Mouse (Mus musculus) heart, adult 9 months (tissue): Measurements from ENCODE around the gene Arhgap42.

ENCODE experiments used
- DNase-seq, 2 experiments: peaks; one replicate each; pipeline ENCODE4 v3.0.0; 2022; ENCODE audit warnings: low spot score in 2 of 2

Gene Arhgap42

DNA sequence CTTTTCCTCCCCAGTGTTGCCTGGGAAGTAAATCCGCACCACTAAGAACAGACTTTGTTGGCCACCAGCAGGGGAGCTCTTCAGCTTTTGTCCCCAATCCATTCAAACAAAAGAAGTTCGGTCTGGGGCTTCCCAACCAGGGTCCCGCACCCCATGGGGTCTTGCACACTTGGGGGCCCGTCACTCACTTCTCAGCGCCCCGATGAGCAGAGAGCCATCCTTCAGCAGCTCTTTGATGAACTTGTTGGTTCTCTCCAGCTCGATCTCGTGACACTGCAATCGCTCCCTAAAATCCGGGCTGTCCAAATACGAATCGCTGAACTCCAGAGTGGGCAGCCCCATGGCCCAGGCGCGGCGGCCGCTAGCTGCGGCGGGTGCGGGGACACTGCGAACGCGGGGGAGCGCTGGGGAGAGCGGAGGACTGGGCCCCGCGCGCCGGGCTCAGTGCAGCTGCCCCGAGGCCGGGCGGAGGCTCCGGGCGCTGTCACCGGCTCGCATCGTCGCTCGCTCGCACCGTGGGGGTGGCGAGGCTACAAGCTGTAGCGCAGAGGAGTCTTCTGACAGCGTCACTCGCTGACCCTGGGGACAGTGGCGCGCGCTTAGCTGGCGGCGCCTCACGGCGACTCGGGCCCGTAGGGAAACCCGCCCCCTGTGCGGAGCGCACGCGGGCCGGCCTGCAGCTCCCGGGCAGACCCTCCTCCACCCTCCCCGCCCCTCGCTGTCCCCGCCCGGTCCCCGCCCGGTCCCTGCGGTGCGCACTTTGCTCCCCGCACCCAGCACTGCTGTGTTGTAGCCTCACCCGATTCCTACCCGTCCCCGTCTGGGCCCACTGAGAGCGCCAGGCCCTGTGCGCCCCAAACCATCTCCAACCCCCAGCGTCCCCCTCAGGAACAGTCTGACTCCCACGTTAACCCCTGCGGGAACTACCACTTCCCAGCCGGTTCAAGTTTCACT, at the start of gene Arhgap42:
Gene Arhgap42 (minus strand): TSS at position 664 of the 954 bp plus-strand sequence.
- DNase-seq = peak; percentile 71 to 78

DNA sequence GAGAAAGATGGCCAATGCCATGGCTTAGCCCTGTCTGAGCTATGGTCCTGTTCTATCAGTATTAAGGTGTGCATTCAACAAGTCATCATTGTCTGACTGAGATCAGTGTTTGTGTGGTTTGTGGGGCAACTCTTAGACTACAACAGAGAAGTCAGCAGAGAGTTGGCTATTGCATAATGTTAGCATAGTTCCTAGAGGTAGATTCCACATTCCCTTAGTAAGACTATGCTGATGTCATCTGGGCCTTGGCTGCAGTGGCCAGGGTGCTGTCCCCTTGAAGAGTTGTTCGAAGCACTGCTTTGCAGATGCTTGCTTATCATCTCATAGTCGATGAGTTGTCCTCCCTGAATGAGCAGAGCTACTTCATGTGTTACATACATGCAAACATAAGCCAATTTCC, 49.2 kb upstream of the Arhgap42 start:
- DNase-seq = no peak

DNA sequence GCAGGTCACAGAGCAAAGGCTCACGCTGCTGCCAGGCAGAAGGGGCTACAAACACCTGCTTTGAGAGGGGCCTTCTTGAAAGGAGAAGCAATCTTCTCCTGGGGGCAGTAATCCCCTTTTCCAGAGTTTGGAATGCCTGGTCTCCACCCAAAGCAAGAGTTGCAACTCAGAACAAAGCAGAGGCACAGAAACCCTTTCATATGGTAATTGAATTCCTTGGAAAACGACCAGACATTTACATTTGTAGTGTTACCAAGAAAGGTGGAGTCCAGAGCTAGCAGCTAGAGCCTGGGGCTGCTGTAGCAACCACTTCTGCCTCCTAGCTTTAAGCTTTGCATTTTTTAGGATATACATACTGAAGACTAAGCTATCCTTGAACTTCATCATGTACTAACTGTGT, 30.4 kb upstream of the Arhgap42 start:
- DNase-seq = no peak

DNA sequence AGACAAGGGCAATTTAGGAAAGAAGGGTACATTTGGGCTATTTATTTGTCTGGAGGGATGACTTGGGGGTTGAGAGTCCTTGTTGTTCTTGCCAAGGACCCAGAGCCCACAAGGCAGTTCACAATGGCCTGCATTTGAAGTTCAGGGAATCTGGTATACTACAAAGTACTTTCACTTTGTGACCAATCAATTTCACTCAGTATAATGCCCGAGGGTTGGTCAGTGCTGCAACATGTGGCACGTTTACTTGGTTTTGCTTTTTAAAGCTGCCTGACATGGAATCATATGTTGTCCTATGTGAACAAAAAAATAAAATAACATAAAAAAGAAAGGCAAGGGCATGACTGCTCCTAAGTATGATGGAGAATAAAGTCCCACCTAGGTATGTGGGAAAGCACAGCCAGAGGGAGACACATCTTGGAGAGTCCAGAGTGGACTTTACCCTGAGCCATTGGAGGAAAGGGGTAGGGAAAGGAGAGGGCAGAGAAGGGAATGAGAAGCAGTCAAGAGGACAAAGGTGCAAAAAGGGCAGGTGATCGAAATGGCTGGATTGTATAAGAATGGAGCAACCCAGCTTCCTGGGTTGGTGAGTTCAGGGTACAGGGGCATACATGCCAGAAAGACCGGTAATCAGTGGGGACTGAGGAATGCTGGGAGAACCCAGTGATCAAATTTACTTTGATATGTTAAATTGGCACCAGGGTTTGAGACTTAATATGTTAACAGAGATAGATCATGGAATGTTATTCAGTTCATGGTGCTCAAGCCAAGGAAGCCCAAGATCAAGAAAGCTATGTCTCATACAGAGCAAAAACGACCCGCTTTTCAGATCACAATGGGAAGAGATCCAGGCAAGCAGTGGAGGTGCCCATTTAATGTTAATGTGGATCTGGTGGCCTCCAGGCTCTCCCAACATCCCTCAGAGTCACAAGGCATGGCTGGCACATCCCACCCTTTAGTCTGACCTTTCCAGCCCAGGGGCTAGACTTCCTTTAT, 29.0 kb upstream of the Arhgap42 start:
- no peak for DNase-seq

DNA sequence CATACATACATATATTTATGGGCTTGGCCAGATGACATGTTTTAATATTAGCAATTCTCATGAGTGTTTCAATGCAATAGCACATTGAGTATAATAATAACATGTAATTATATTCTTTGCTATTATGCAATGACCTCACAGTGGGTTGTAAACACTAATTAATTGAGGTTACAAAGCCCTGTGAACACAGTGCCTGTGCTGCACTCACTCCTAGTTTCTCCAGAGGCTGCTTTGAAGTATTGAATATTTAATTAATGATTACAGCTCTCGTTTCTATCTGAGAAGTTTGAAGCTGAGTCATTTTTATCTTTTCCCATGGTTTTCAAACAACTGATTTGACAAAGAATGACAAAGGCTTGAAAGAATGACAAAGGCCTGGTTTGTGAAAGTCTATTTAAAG, 24.6 kb upstream of the Arhgap42 start:
- no peak for DNase-seq

DNA sequence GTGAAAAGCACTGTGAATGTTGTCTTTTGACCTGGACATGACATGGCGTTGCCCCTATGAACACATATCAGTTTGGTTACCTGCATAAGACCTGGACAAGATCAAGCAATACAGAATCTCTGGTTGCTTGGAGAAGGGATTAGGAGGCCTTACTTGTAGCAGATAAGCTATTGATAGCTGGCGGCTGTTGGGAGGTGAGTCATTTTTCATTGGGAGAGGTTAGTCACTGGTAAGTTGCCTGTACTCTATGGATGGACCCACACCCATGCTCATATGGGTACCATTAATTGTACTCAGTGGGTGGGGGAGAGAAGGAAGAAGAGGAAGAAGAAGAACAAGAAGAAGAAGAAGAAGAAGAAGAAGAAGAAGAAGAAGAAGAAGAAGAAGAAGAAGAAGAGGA, 23.6 kb upstream of the Arhgap42 start:
- no peak for DNase-seq

DNA sequence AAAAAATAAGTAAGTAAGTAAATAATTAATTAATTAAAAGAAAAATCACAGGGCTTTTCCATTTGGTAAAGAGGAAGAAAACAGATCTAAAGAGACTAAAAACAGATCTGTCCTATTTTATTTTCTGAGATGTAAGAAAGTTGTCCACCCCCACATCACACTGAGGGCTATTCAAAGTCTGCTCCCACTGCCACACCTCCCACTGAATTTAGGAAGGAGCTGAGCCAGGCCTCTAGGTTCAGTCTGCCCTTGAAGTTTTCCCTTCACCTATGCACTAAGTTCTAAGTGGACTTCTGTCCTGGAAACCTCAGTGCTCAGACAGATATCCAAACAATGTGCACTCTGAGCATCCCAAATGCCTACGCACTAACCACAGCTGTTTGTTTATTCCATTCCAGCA, 15.9 kb upstream of the Arhgap42 start:
- DNase-seq = no peak

DNA sequence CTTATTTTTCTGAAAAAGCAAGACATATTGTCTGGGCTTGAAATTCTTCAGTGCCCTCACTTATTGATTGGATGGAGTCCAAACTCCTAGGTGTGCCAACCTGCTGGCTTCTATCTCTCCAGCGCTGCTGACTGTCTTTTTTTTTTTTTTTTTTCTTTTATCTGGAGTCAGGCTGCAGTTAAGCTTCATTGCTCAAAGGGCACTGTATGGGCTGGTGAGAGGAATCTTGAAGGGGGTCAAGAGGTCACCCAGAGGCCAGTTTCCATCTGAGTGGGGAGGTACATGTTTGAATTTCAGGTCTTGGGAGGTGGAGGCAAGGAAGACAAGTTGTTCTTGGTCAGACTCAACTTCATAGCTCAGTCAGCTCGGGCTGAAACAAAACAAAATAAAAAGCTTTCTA, 9.6 kb upstream of the Arhgap42 start:
- no peak for DNase-seq

DNA sequence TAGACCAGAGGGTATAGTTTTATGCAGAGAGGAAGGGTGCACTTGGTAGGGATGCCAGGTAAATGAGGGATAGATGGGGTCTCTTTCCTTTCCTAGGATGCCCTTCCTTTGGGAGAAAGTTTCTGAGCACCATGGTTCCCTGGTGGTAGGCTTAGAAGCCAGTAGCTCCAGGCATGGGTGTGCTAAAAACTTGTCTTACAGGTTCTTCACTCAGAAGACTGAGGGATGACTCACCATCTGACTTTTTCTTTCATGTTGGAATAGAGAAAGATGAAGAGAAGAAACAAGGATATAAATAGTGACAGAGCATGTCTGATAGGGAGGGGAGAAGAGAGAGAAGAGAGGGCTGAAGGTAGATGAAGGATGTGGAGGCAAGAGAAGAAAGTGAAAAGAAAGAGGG, 7.1 kb upstream of the Arhgap42 start:
- DNase-seq = no peak

DNA sequence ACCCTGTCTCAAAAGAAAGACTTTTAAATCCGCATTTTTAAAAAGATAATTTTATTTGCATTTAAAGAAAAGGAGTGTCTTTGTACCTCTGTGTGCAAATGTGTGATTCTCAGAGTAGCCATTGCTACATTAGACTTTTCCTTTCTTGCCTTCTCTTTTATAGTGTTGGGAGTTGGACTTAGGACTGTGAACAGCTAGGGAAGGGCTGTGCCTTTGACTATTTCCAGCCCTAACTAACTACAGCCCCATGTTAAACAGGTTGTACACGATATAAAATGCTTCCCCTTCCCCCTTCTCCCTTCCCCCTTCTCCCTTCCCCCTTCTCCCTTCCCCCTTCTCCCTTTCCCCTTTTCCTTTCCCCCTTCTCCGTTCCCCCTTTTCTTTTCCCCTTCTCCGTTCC, 4.9 kb upstream of the Arhgap42 start:
- DNase-seq = no peak

DNA sequence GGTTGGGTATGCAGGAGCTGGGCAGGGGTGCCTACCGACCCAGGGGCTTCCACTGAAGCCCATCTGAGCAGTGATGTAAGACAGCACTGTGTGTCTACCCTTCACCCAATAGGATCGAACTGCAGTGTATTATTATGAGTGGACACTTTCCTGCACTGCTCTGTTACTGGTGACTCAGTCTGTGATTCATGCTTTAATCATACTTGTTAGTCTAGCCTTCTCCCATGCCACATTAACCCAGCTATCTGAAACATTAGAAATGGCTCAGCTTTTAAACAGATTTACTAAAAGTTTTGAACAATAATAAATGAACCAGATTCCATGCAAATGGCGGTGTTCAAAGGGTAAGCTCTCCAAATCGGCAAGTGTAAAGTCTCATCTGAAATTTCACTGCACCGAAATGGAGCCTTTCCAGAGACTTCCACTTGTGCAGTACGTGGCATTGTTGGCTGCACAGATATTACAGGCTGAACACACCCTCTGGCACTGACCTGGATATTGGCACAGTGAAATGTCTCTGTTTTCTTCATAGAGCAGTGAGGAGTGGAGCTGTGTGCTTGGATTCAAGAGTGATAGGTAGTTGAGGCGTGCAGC, 2.4 kb upstream of the Arhgap42 start:
- DNase-seq = no peak

DNA sequence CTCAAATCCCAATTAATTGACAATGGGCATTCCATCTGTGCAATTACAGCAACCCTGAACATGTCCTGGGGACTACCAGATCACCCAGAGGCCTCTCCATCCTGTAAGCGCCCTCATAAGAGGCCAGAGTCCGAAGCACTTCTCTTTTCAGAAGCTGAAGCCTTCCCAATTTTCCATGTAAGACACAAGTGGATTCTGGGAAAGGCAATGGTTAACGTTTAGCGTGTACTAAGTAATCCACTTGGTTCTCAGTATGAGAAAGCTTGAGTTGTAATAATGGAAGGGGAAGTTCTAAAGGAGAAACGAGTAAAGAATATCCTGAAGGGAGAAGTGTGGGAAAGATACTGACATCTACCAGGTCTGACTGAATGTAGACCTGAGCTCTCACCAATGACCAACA, 1.4 kb downstream of the Arhgap42 start:
- no peak for DNase-seq

DNA sequence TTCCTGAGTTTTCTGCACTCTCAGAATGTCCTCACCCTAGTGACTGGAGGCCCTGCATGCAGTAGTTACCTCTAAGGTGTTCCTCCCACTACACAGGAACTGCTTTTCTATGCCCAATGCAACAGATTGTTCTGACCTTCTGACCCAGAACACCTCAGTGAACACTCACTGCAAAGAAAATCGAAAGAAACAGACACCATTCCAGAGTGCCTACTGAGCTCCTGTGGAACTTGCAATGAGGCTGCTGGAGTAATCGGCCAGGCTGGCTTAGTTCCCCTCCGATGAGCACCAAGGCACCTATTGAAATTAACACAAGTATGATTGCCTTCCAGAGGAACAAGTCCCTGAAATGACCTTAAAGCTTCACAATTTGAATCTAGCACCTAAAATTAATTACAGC, 9.2 kb downstream of the Arhgap42 start:
- no peak for DNase-seq

DNA sequence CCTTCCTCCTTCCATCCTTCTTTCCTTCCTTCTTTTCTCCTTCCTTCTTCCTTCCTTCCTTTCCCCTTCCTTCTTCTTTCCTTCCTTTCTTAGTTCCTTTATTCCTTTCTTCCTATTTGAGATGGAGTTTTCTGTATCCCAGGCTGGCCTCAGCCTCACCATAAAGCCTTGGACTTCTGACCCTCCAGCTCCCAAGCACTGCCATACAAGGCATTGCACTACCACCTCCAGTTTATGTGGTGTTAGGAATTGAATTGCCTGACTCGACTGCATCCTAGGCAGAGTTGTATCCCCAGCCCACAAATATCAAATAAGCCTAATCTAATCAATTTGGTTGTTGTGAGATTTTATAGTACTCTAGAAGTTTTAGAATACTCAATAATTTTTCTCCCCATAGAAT, 14.1 kb downstream of the Arhgap42 start:
- DNase-seq = no peak

DNA sequence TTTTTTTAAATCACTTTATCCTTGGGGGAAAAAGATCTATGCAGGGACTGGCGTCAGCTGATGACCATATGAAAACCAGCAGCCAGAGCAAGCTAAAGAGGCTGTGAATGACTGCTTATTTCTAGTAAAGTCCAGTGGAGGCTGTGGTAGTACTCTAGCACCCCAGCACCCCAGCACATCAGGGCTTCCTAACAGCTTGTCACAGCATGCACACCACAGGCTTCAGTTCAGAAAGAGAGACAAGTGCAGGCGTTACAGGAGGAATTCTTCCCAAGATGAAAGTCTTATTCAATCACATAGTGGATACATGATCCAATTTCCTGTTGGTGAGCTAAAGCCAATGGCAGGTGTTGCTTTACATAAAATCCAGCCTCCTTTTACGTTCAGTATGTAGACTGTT, 15.5 kb downstream of the Arhgap42 start:
- DNase-seq = no peak

DNA sequence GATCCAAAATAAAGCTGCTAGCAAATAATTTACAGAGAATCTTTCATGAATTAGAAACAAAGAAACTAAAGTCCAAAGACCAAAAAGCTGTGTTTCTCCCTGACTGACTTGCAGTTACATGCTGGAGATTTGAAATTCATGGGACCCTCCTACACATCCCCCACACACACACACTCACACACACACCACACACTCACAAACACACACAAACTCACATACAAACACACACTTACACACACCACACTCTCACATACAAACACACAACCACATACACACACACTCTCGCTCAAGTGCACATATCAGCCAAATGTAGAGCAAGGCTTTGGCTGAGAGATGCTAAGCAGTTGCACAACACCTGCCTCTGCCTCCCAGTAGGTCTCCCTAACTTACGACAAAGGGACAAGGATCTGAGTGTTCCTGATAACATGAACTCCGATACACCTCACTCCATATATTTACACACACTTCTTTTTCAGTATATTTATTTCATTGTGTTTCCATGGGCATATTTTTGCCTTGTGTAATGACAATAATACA, 16.9 kb downstream of the Arhgap42 start:
- no peak for DNase-seq

DNA sequence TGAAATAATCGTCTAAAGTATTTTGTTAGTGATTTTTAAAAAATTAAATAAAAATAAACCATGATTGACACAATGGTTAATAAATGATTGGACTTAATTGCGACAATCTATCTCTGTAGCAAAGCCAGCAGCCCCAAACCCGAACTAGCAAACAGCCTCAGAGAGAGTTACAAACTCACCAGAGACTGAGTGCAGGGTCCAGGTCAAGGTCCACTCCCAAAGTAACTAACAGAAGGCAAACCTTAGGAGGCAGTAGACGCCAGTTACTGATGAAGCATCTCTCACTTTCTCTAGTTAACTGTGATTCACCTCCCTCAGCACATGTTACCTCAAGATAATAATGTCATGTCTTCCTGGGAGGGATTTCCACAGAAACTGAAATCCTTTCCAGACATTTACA, 17.7 kb downstream of the Arhgap42 start:
- DNase-seq = no peak

DNA sequence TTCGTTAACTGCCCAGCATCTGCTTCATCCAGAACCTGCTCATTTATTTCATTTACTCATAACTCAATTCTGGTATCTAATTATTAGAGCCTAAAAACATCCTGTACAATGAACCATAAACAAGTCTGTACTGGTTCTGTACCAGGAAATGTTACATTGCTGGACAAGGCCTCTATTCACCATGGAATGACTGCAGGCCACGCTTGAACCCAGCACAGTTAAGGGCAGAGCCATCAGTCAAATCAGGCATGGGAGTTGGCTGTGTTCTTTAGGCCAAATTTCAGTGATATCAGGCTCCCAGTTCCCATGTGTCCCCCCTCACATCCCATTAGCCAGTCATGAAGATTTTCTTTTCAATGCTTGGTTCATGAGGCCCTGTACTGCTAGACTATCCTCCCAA, 20.6 kb downstream of the Arhgap42 start:
- no peak for DNase-seq

DNA sequence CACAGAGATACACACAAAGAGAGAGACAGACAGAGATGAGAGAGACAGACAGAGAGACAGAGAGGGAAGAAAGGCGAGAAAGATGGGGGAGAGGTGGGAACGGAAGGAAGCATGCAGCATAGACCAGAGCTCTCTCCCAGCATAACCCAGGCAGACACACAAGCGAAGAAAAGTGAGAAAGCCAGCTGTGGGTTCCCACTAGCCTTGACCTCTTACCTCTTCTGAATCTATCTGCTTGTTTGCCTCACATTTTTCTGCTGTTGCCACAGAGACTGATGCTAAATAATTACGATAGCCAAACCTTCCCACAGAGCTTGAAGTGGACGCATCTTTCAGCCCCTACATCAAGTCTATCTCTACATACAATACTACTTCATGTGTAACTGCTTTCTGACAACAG, 24.1 kb downstream of the Arhgap42 start:
- no peak for DNase-seq

DNA sequence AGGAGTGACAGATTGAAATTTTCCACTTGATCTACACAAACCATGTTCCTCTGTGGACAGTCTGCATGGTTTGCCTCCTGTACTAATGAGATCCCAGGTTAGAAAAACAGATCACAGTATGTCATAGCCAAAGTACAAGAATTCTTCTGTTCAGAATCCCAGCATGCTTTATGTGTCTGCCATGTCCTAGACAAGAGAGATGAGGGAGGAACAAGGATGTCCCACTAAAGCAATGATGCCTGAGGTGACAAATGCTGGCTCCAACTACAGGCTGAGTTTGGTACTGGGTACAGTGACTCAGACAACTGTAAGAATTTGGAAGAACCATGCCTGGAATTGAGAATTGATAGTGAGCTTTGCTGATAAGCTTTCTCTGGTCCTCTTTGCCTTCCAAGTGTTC, 24.6 kb downstream of the Arhgap42 start:
- DNase-seq = no peak

DNA sequence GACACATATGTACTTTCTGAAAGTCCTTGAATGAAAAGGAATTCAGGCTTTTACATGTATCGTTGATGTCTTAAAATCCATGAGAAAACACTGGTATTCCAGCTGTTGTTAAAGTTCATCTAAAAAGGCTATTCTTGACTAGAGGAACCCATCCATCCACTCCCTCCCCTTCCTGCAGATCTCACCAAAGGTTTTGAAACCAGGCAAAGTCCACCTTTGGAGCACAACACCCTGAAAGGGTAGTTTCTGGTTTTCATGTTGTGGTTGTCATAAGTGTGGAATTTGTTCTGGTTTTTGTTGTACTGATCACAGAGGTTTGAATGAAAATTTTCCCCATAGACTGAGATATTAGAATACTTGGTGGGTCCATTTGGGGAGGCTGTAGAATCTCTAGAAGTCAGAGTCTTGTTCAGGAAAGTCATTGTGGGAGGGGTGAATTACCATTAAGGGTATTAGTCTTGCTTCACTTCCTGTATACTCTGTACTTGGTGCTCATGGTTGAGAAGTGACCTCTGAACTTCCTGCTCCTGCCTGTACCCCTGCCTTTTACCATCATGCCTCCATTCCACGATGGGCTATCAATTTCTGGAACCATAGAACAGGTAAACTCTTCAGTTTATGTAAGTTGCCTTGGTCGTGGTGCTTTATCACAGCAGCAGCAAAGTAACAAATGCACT, 27.4 kb downstream of the Arhgap42 start:
- DNase-seq = no peak
